Mouse (Mus musculus) thymus, adult 2 months (tissue): ENCODE measurements around the gene Ddx54.

ENCODE experiments used
- CTCF ChIP-seq: fragments of 200-500 bp; IDR thresholded peaks from 2 replicates; pipeline ENCODE4 v1.5.1; 2012; ENCODE audit warnings: mild to moderate bottlenecking, control low read depth, low read length, moderate library complexity, borderline replicate concordance; ENCODE audit not compliant: control insufficient read depth, poor library complexity, insufficient read depth; ENCODE audit errors: extremely low read depth
- POLR2A ChIP-seq: fragments of 200-500 bp; IDR thresholded peaks from 2 replicates; pipeline ENCODE4 v1.6.1; 2012; ENCODE audit warnings: mild to moderate bottlenecking, low read length, control low read depth, moderate library complexity; ENCODE audit not compliant: control insufficient read depth, poor library complexity, insufficient read depth; ENCODE audit errors: extremely low read depth

GRCm38 (mm10) chr5:120634131-120634530, 21.6 kb downstream of the Ddx54 start, which contains the start of gene Cfap73:
- no peak for TF ChIP-seq CTCF
- TF ChIP-seq POLR2A = no peak
